Mouse (Mus musculus) bone marrow macrophage, adult 2 months (primary cell): ENCODE data around the gene Srgap3.

ENCODE experiments used
- CTCF ChIP-seq: IDR thresholded peaks from 2 replicates; pipeline ENCODE4 v1.5.1; 2012; ENCODE audit warnings: low read depth, mild to moderate bottlenecking, low read length, moderate library complexity
- POLR2A ChIP-seq: IDR thresholded peaks from 2 replicates; pipeline ENCODE4 v1.6.1; 2012; ENCODE audit warnings: mild to moderate bottlenecking, low read depth, low read length, borderline replicate concordance

- TF ChIP-seq POLR2A (no peak), CTCF (no peak)
These were observed 38.6 kb upstream of the Srgap3 start for GRCm38 (mm10) chr6:112985362-112986314.
